Mouse (Mus musculus) liver, embryonic 12.5 days (tissue): ENCODE results near the gene 6430548M08Rik. TPM values are rescaled to one million over a fixed set of nuclear protein-coding genes. Genes with fewer than 3 reads are reported as not detected.

Experiments used
- ATAC-seq: fragments of 200-750 bp; cut with Nextera tagmentation; 2 replicates; pipeline ENCODE4 v1.8.0; 2017; ENCODE audit warnings: moderate number of reproducible peaks, mild to moderate bottlenecking, moderate library complexity
- H3K27ac ChIP-seq: fragments of 300-500 bp; sonication (generic); 2 replicates; pipeline ENCODE4 v1.5.1; 2016; ENCODE audit warnings: mild to moderate bottlenecking
- H3K27me3 ChIP-seq: fragments of 300-500 bp; sonication (generic); replicated peaks from 2 replicates; pipeline ENCODE4 v1.6.1; 2016; ENCODE audit warnings: mild to moderate bottlenecking, moderate library complexity
- H3K36me3 ChIP-seq: fragments of 300-500 bp; sonication (generic); 2 replicates; pipeline ENCODE4 v1.6.1; 2016; ENCODE audit warnings: mild to moderate bottlenecking, moderate library complexity
- H3K4me1 ChIP-seq: fragments of 300-500 bp; sonication (generic); 2 replicates; pipeline ENCODE4 v1.6.1; 2016
- H3K4me2 ChIP-seq: fragments of 300-500 bp; sonication (generic); 2 replicates; pipeline ENCODE4 v1.6.1; 2016; ENCODE audit warnings: mild to moderate bottlenecking, moderate library complexity
- H3K4me3 ChIP-seq: fragments of 300-500 bp; sonication (generic); 2 replicates; pipeline ENCODE4 v1.5.1; 2016; ENCODE audit warnings: mild to moderate bottlenecking, moderate library complexity
- H3K9ac ChIP-seq: fragments of 300-500 bp; sonication (generic); 2 replicates; pipeline ENCODE4 v1.6.1; 2016; ENCODE audit warnings: mild to moderate bottlenecking, moderate library complexity
- H3K9me3 ChIP-seq: fragments of 300-500 bp; sonication (generic); replicated peaks from 2 replicates; pipeline ENCODE4 v1.6.1; 2016; ENCODE audit warnings: mild to moderate bottlenecking, moderate library complexity
- WGBS: fragments of 180-500 bp; shearing (Covaris S2); methylation state at CpG from one replicate; pipeline ENCODE4 v1.1.7; 2016; ENCODE audit not compliant: insufficient replicate concordance; 5-methylcytosine and 5-hydroxymethylcytosine counted together
- polyA plus RNA-seq: library from polyadenylated mRNA; unstranded; fragments of >200 nt; fragmentation: Nextera tagmentation; extraction: Ambion mirVana; gene quantifications from 2 replicates; pipeline ENCODE4 v1.2.1, GENCODE M21; 2016

The 6430548M08Rik gene
- polyA plus RNA-seq = 1.8 and 2.5 TPM in 2 replicates

- ATAC-seq = peak; percentile 95
- peak within 1 kb of the TSS; percentile 83 for H3K27ac ChIP-seq
These were observed at the start of gene 6430548M08Rik for GRCm38 (mm10) chr8:120113758-120114255. Gene 6430548M08Rik, plus strand, starts transcription at chr8:120114152.

DNA sequence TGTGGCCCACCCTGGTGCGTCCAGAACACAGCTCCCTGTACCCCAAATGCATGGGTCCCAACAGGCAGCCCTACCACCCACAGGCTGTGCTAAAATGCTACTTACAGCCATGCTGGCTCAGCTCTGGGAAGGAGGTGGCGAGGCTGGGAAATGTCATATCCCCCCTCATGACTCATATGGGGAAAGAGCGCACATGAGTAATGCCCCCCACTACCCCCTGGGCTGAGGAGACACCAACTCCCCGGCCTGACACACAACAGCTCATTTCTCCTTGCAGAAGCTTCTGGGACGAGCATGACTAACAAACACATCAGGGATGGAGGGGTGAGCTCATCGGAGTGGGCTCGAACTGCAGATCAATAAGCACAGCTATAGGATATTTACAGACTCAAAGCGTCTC, 48.3 kb upstream of the 6430548M08Rik start:
- Histone ChIP-seq H3K9me3 (no peaks in the 10 kb centered on the region), H3K36me3 (no peaks in the 10 kb centered on the region), H3K27ac (no peak overlapping the region), H3K27me3 (peaks cover 15% of the 10 kb centered on the region; the same call in 1 of the 2 replicates), H3K4me1 (no peaks in the 10 kb centered on the region), H3K4me3 (no peak overlapping the region), H3K4me2 (no peak overlapping the region), H3K9ac (no peak overlapping the region)
- no peak for ATAC-seq
- WGBS = 71% methylated on average over 8 of the region's 8 CpGs

More at GRCm38 (mm10) chr8:120113758-120114255, at the start of gene 6430548M08Rik:
- peak within 1 kb of the TSS; percentile 97 for H3K4me2 ChIP-seq
- WGBS = under 1% methylated on average over 60 of the region's 61 CpGs
- peak within 1 kb of the TSS; percentile 65 for H3K4me3 ChIP-seq
- H3K4me1 ChIP-seq = peaks cover 21% of the 10 kb centered on the region
- H3K36me3 ChIP-seq = no peaks in the 10 kb centered on the region
- peak within 1 kb of the TSS; percentile 82 for H3K9ac ChIP-seq
- peaks cover 71% of the 10 kb centered on the region for H3K27me3 ChIP-seq
- H3K9me3 ChIP-seq = no peaks in the 10 kb centered on the region

DNA sequence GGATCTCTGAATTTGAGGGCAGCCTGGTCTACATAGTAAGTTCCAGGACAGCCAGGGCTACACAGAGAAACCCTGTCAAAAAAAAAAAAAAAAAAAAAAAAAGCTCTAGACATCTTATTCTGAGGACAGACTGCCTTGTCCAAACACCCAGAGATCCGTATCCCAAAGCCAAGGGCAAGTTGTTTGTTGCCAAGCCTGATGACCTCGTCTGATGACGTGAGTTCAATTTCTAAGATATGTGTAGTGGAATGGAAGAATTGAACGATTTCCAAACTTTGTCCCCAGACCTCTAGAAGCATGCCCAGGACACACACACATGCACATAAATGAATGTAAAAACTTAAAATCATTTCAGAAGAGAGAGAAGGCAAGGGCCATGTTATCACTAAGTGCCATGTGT, 47.7 kb upstream of the 6430548M08Rik start:
- Histone ChIP-seq H3K27me3 (peaks cover 16% of the 10 kb centered on the region; the same call in 1 of the 2 replicates), H3K9me3 (no peaks in the 10 kb centered on the region), H3K9ac (no peak overlapping the region), H3K4me3 (no peak overlapping the region), H3K27ac (no peak overlapping the region), H3K4me2 (no peak overlapping the region), H3K36me3 (no peaks in the 10 kb centered on the region), H3K4me1 (no peaks in the 10 kb centered on the region)
- WGBS = 59% methylated on average over 4 of the region's 4 CpGs
- no peak for ATAC-seq

DNA sequence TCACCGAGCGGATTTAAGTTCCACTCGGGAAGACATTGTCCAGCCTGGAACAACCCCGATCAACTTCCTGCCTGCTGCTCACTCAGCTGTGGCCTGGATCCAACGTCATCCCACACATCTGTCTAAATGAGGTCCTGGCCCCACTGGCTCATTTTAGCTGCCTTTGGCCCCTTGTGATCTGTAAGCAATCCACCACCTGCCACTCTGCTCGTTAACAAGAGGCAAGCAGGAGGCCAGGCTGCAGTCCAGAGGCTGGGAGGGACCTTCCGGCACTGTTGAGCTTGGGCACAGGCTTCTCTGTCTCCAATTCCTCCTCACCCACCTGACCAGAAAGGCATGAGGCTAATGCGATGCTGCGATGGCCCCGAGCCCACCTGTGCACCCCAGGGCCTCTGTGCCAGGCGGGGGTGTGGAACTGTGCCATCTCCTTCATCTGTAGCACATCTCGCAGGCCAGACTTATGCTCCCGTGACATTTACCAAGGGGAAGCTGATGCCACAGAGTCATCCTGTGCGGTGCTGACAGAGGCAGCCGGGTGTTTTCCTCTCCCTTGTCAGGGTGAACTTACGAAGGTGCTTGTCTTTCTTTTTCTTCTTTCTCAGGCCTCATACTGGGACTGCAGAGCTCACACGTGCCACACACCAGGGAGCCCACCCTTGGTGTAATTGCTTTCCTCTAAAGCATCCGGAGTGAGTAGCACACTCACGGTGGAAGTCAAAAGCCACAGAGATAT, 45.9 kb upstream of the 6430548M08Rik start:
- 54% methylated on average over 19 of the region's 19 CpGs for WGBS

GRCm38 (mm10) chr8:120071684-120072083, 42.3 kb upstream of the 6430548M08Rik start:
- WGBS = 20% methylated on average over 4 of the region's 4 CpGs
- peak; percentile 32; the same call in 1 of the 2 replicates for ATAC-seq
- Histone ChIP-seq H3K27ac (no peak overlapping the region), H3K36me3 (no peaks in the 10 kb centered on the region), H3K4me1 (no peaks in the 10 kb centered on the region), H3K4me3 (no peak overlapping the region), H3K9ac (no peak overlapping the region), H3K9me3 (no peaks in the 10 kb centered on the region), H3K4me2 (no peak overlapping the region), H3K27me3 (peaks cover 31% of the 10 kb centered on the region; the same call in 1 of the 2 replicates)

More for the DNA sequence above, 45.9 kb upstream of the 6430548M08Rik start:
- peaks cover 21% of the 10 kb centered on the region; the same call in 1 of the 2 replicates for H3K27me3 ChIP-seq
- no peaks in the 10 kb centered on the region for H3K4me1 ChIP-seq
- no peak overlapping the region for H3K4me3 ChIP-seq
- no peaks in the 10 kb centered on the region for H3K36me3 ChIP-seq
- no peak for ATAC-seq
- H3K9ac ChIP-seq = no peak overlapping the region
- H3K4me2 ChIP-seq = no peak overlapping the region
- no peak overlapping the region for H3K27ac ChIP-seq
- H3K9me3 ChIP-seq = no peaks in the 10 kb centered on the region

DNA sequence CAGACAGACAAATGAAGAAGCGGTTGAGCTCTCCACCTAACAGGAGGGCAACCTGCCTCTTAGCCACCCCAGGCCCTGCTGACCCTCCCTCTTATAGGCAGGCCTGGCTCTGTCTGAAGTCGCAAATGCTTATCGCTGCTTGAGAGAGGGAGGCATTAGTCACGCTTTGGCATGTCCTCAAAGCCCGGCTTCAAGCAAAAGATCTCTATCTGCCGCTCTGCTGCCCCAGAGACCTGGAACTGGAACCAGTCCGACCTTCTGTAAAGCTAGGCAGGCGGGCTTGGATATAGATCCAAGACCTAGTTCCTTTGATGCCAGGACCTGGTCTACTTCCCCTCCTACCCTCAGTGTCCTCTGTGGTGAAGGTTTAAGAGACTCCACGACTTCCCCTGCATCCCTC, 41.7 kb upstream of the 6430548M08Rik start:
- no peak for ATAC-seq
- H3K4me3 ChIP-seq = no peak overlapping the region
- no peaks in the 10 kb centered on the region for H3K9me3 ChIP-seq
- H3K4me1 ChIP-seq = no peaks in the 10 kb centered on the region
- peaks cover 33% of the 10 kb centered on the region; the same call in 1 of the 2 replicates for H3K27me3 ChIP-seq
- H3K36me3 ChIP-seq = no peaks in the 10 kb centered on the region
- H3K4me2 ChIP-seq = no peak overlapping the region
- WGBS = 65% methylated on average over 9 of the region's 9 CpGs
- no peak overlapping the region for H3K27ac ChIP-seq
- H3K9ac ChIP-seq = no peak overlapping the region

DNA sequence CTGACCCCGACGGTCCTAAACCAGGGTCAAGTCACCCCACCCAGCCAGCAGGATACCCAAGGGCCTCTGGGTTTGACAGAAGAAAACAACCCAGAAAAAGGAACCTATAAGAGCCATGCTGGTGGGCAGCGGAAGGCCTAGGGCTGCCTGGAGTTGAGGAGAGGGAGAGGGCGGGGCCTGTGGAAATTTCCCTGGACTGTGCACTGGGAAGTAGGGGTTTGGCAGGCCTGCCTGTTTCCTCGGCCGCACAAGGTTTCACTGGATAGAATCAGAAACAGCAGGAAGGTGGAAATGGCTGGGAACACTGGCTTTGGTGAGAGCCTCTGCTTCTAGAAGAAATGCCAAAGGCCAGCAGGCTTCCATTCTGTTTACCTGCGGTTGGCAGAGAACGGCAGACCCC, 41.1 kb upstream of the 6430548M08Rik start:
- Histone ChIP-seq H3K27me3 (peaks cover 33% of the 10 kb centered on the region; the same call in 1 of the 2 replicates), H3K36me3 (no peaks in the 10 kb centered on the region), H3K9me3 (no peaks in the 10 kb centered on the region), H3K27ac (no peak overlapping the region), H3K4me1 (no peaks in the 10 kb centered on the region), H3K4me3 (no peak overlapping the region), H3K4me2 (no peak overlapping the region), H3K9ac (no peak overlapping the region)
- ATAC-seq = no peak
- 71% methylated on average over 8 of the region's 8 CpGs for WGBS

DNA sequence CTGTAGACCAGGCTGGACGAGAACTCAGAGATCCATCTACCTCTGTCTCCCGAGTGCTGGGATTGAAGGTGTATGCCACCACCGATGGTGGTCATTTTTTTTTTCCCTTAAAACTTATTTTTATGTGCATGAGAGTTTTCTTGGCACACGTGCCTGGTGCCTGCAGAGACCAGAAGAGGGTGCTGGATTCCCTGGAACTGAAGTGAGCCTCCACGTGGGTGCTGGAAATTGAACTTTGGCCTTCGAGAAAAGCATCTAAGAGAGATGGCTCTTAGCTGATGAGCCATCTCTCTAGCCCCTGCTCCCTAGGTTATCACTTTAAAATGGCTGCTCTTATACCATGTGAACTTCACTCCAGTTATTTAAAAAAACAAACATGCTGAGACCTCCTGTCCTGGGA, 39.4 kb upstream of the 6430548M08Rik start:
- Histone ChIP-seq H3K9ac (no peak overlapping the region), H3K27ac (no peak overlapping the region), H3K4me3 (no peak overlapping the region), H3K4me1 (no peaks in the 10 kb centered on the region), H3K36me3 (no peaks in the 10 kb centered on the region), H3K9me3 (no peaks in the 10 kb centered on the region), H3K4me2 (no peak overlapping the region), H3K27me3 (peaks cover 36% of the 10 kb centered on the region; the same call in 1 of the 2 replicates)
- no peak for ATAC-seq
- 52% methylated on average over 6 of the region's 6 CpGs for WGBS

DNA sequence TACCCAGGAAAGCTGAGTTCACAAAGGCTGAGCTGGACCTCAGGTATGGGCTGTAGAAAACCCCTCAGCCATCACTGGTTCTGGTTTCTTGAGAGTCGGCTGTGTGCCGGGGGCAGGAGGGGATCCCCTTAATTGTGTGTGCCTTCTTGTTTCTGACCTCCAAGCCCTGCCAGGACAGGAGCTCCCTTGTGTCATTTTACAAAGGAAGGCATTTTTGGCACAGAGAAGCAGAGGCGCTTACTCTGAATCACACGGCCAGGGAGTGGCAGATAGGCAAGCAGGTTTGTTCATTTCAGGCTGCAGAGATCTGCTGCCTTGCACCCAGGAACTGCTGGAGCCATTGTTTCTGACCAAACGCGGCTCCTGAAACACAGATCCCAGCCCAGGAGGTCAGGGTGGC, 38.6 kb upstream of the 6430548M08Rik start:
- Histone ChIP-seq H3K27me3 (peaks cover 36% of the 10 kb centered on the region; the same call in 1 of the 2 replicates), H3K4me1 (no peaks in the 10 kb centered on the region), H3K36me3 (no peaks in the 10 kb centered on the region), H3K4me2 (no peak overlapping the region), H3K9me3 (no peaks in the 10 kb centered on the region), H3K27ac (no peak overlapping the region), H3K4me3 (no peak overlapping the region), H3K9ac (no peak overlapping the region)
- no peak for ATAC-seq
- 61% methylated on average over 6 of the region's 6 CpGs for WGBS

- ATAC-seq = no peak
- 15% methylated on average over 10 of the region's 10 CpGs for WGBS
These were observed 35.9 kb upstream of the 6430548M08Rik start for GRCm38 (mm10) chr8:120078080-120078479.

DNA sequence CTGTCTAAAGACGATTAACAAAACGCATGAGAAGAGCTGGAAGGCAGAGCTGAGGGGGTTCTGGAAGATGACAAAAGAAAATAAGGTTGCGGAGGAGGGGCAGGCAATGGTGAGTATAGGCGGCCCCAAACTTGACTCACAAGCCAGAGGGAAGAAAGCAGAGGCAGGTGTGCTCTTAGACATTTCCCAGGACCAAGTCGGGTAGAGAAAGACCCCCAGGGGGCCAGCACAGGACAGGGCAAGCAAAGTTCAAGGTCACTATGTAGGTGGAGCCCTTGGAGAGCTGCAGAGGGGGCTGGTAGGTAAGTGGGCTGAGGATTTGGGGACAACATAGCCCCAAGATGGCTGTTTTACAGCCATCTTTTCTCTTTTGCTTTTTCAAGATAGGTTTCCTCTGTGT, 34.6 kb upstream of the 6430548M08Rik start:
- Histone ChIP-seq H3K4me1 (no peaks in the 10 kb centered on the region), H3K36me3 (peaks cover 35% of the 10 kb centered on the region), H3K9ac (no peak overlapping the region), H3K27ac (no peak overlapping the region), H3K4me2 (no peak overlapping the region), H3K4me3 (no peak overlapping the region), H3K27me3 (peaks cover 16% of the 10 kb centered on the region; the same call in 1 of the 2 replicates), H3K9me3 (no peaks in the 10 kb centered on the region)
- ATAC-seq = no peak
- 54% methylated on average over 5 of the region's 5 CpGs for WGBS

More at GRCm38 (mm10) chr8:120078080-120078479, 35.9 kb upstream of the 6430548M08Rik start:
- H3K27ac ChIP-seq = no peak overlapping the region
- H3K4me2 ChIP-seq = no peak overlapping the region
- peaks cover 24% of the 10 kb centered on the region; the same call in 1 of the 2 replicates for H3K27me3 ChIP-seq
- no peak overlapping the region for H3K4me3 ChIP-seq
- H3K9me3 ChIP-seq = no peaks in the 10 kb centered on the region
- peaks cover 26% of the 10 kb centered on the region for H3K36me3 ChIP-seq
- H3K9ac ChIP-seq = no peak overlapping the region
- H3K4me1 ChIP-seq = no peaks in the 10 kb centered on the region

DNA sequence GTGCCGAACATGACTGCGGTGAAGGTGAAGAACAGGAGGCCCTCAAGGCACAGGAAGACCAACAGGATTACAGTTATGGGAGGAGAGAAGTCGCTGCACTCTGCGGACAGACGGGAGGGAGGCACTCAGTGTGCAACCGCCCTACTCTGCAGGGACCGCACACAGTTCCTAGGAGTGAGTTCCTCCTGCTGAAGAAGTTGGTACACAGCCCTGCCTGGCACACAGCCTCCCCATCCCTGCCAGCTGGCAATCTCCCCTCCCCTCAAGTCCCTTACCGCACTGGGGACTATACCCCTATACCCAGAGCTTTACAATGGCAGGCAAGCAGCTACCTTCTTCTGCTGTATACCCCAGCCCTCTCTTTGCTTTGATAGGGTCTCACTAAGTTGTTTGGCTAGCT, 30.7 kb upstream of the 6430548M08Rik start:
- Histone ChIP-seq H3K36me3 (peaks cover 72% of the 10 kb centered on the region), H3K4me1 (no peaks in the 10 kb centered on the region), H3K27me3 (0 out of 2 replicates have a peak, but pooled peaks cover 3% of the 10 kb centered on the region), H3K9me3 (no peaks in the 10 kb centered on the region), H3K4me2 (no peak overlapping the region), H3K9ac (no peak overlapping the region), H3K4me3 (no peak overlapping the region), H3K27ac (no peak overlapping the region)
- 89% methylated on average over 8 of the region's 8 CpGs for WGBS
- no peak for ATAC-seq
